Mouse (Mus musculus) spleen, adult 2 months (tissue): Measurements from ENCODE around the gene Gin1. TPM values are rescaled to one million over a fixed set of nuclear protein-coding genes. Genes with fewer than 3 reads are reported as not detected.

Source experiments
- DNase-seq, 2 experiments: peaks; one replicate each; pipeline versions ENCODE4 v3.0.0 to v3.0.0-alpha.2; 2012 to 2021; ENCODE audit warnings: low spot score in 2 of 2, low read depth in 1 of 2
- H3K27ac ChIP-seq: fragments of 200-500 bp; 2 replicates; pipeline ENCODE4 v1.5.1; 2012; ENCODE audit warnings: low read length, inconsistent platforms; ENCODE audit not compliant: insufficient read depth
- H3K27me3 ChIP-seq: fragments of 200-500 bp; 2 replicates; pipeline ENCODE4 v1.6.1; 2012; ENCODE audit warnings: mild to moderate bottlenecking, moderate library complexity, low read length, inconsistent platforms; ENCODE audit not compliant: control insufficient read depth, insufficient read depth
- H3K36me3 ChIP-seq: fragments of 200-500 bp; 2 replicates; pipeline ENCODE4 v1.6.1; 2012; ENCODE audit warnings: mild to moderate bottlenecking, low read length, inconsistent platforms; ENCODE audit not compliant: control insufficient read depth, insufficient read depth
- H3K4me1 ChIP-seq: fragments of 200-500 bp; 2 replicates; pipeline ENCODE4 v1.6.1; 2011; ENCODE audit warnings: inconsistent platforms; ENCODE audit not compliant: control insufficient read depth, insufficient read depth, insufficient read length
- H3K4me3 ChIP-seq: fragments of 200-500 bp; 2 replicates; pipeline ENCODE4 v1.5.1; 2011; ENCODE audit warnings: mild to moderate bottlenecking, inconsistent platforms; ENCODE audit not compliant: insufficient read depth, insufficient read length; ENCODE audit errors: extremely low read depth
- CTCF ChIP-seq: fragments of 200-500 bp; IDR thresholded peaks from 2 replicates; pipeline ENCODE4 v1.5.1; 2011; ENCODE audit warnings: mild to moderate bottlenecking, inconsistent platforms; ENCODE audit not compliant: insufficient read depth, insufficient read length, insufficient replicate concordance; ENCODE audit errors: extremely low read depth
- POLR2A ChIP-seq: fragments of 200-500 bp; IDR thresholded peaks from 2 replicates; pipeline ENCODE4 v1.6.1; 2011; ENCODE audit warnings: low read depth, low read length, inconsistent platforms
- WGBS: fragments of 180-500 bp; shearing (Covaris S2); methylation state at CpG from one replicate; pipeline ENCODE4 v1.1.7; 2018; 5-methylcytosine and 5-hydroxymethylcytosine counted together
- polyA plus RNA-seq: library from polyadenylated mRNA; depleted of rRNA; stranded (reverse); fragments of >200 nt; gene quantifications from 2 replicates; pipeline ENCODE4 v1.2.3, GENCODE M21; 2012

The Gin1 gene
- polyA plus RNA-seq, 1 experiment, result 1.3 TPM

GRCm38 (mm10) chr1:97784928-97785327 lies 15.0 kb downstream of the Gin1 start:
- H3K27ac ChIP-seq, result no peak overlapping the region
- no peak overlapping the region for H3K4me3 ChIP-seq
- H3K4me1 ChIP-seq, result no peaks in the 10 kb centered on the region; the same call in 1 of the 2 replicates
- no peak for DNase-seq
- no peak for TF ChIP-seq POLR2A
- TF ChIP-seq CTCF, result no peak
- WGBS, result 96% methylated on average over 7 of the region's 7 CpGs
- H3K36me3 ChIP-seq, result no peaks in the 10 kb centered on the region
- H3K27me3 ChIP-seq, result no peaks in the 10 kb centered on the region

GRCm38 (mm10) chr1:97785685-97786393 lies 15.9 kb downstream of the Gin1 start:
- no peak for DNase-seq
- Histone ChIP-seq H3K4me3 (no peak overlapping the region), H3K36me3 (no peaks in the 10 kb centered on the region), H3K27ac (no peak overlapping the region), H3K4me1 (no peaks in the 10 kb centered on the region; the same call in 1 of the 2 replicates), H3K27me3 (no peaks in the 10 kb centered on the region)
- 86% methylated on average over 11 of the region's 11 CpGs for WGBS
- TF ChIP-seq CTCF (no peak), POLR2A (no peak)

- TF ChIP-seq CTCF (no peak), POLR2A (no peak)
- no peak overlapping the region for H3K4me3 ChIP-seq
- H3K36me3 ChIP-seq, result no peaks in the 10 kb centered on the region
- no peak overlapping the region for H3K27ac ChIP-seq
- H3K4me1 ChIP-seq, result no peaks in the 10 kb centered on the region
- no peaks in the 10 kb centered on the region for H3K27me3 ChIP-seq
- DNase-seq, result no peak
- 87% methylated on average over 3 of the region's 3 CpGs for WGBS
Observed at GRCm38 (mm10) chr1:97787674-97788073, 17.7 kb downstream of the Gin1 start.

- TF ChIP-seq CTCF, result no peak
- TF ChIP-seq POLR2A, result no peak
Observed at GRCm38 (mm10) chr1:97788490-97788889, 18.5 kb downstream of the Gin1 start.

GRCm38 (mm10) chr1:97794110-97794509 lies 24.1 kb downstream of the Gin1 start:
- no peaks in the 10 kb centered on the region for H3K4me1 ChIP-seq
- no peaks in the 10 kb centered on the region for H3K27me3 ChIP-seq
- WGBS, result 97% methylated on average over 3 of the region's 3 CpGs
- no peak for TF ChIP-seq CTCF
- no peak for TF ChIP-seq POLR2A
- H3K4me3 ChIP-seq, result no peak overlapping the region
- H3K36me3 ChIP-seq, result no peaks in the 10 kb centered on the region
- no peak for DNase-seq
- H3K27ac ChIP-seq, result no peak overlapping the region

More at GRCm38 (mm10) chr1:97788490-97788889, 18.5 kb downstream of the Gin1 start:
- Histone ChIP-seq H3K4me1 (no peaks in the 10 kb centered on the region), H3K27me3 (no peaks in the 10 kb centered on the region), H3K27ac (no peak overlapping the region), H3K36me3 (no peaks in the 10 kb centered on the region), H3K4me3 (no peak overlapping the region)
- WGBS, result 92% methylated on average over 2 of the region's 2 CpGs
- DNase-seq, result no peak

GRCm38 (mm10) chr1:97795936-97796335 lies 26.0 kb downstream of the Gin1 start:
- no peak for DNase-seq
- H3K4me1 ChIP-seq, result no peaks in the 10 kb centered on the region
- H3K27ac ChIP-seq, result no peak overlapping the region
- no peak overlapping the region for H3K4me3 ChIP-seq
- 92% methylated on average over 9 of the region's 9 CpGs for WGBS
- no peaks in the 10 kb centered on the region for H3K36me3 ChIP-seq
- TF ChIP-seq POLR2A, result no peak
- TF ChIP-seq CTCF, result no peak
- H3K27me3 ChIP-seq, result no peaks in the 10 kb centered on the region

GRCm38 (mm10) chr1:97802207-97802902 lies 32.4 kb downstream of the Gin1 start:
- H3K27me3 ChIP-seq, result no peaks in the 10 kb centered on the region
- WGBS, result 27% methylated on average over 4 of the region's 4 CpGs
- H3K4me1 ChIP-seq, result no peaks in the 10 kb centered on the region
- no peak overlapping the region for H3K4me3 ChIP-seq
- no peak overlapping the region for H3K27ac ChIP-seq
- H3K36me3 ChIP-seq, result no peaks in the 10 kb centered on the region
- TF ChIP-seq CTCF (no peak), POLR2A (no peak)
- no peak for DNase-seq
